Mouse (Mus musculus): ENCODE results near the gene Uimc1.
"Not testable (repeated sequence)": the region's sequence is repeated elsewhere in the genome, so short reads cannot be mapped to it uniquely, and the experiment has no call there.

Gene Uimc1

DNA sequence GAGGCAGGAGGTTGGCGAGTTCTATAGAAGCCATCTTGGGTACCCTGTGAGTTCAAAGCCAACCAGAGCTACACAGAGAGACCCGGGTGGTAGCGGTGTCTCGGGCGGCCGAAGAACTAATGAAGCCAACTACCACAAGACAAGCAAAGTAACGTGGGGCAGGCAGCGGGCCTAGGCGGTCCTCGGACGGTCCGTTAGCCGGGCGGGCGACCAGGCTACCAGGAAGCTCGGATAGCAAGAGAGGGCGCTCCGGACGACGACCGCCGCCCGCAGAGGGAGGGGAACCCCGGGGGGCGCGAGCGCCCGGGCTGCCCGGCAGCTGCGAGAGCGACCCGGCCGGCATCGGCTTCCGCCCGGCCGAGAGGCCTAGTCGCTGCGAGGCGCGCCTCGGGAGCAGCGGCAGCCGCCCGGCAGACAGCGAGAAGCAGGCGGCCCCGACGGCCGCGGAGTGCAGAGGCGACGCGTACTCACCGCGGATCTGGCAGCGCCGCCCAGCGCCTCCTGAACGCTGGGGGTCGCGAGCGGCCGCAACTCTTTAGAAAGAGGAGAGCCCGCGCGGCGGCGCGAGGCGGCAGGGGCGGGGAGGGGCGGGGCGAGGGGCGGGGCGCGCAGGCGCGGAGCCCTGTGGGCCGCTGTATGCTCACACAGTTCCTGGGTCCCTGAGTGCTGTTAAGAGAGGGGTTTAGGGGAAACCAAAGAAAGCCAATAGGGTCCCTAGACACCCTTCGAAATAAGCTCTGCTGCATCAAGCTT is at the start of gene Uimc1:
Gene Uimc1, minus strand, starts transcription at position 575 of the 753 bp plus-strand sequence.
- peak; percentile 78 for DNase-seq

DNA sequence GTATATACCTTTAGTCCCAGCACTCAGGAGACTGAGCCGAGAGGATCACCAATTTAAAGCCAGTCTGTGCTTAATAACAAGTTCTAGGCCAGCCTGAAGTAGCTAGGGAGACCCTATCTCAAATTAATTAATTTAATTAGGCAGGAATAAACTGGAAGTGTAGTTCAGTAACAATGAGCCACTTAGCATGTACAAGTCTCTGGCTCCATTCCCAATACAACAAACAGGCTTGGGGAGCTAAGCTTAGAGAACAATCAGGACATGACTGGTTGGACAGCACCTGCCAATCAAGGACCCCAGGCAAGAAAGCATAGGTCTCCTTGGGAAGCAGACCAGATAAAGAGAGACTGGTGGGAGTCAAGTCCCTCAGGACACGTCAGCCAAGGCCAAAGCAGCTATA is 40.2 kb upstream of the Uimc1 start:
- no peak for DNase-seq

DNA sequence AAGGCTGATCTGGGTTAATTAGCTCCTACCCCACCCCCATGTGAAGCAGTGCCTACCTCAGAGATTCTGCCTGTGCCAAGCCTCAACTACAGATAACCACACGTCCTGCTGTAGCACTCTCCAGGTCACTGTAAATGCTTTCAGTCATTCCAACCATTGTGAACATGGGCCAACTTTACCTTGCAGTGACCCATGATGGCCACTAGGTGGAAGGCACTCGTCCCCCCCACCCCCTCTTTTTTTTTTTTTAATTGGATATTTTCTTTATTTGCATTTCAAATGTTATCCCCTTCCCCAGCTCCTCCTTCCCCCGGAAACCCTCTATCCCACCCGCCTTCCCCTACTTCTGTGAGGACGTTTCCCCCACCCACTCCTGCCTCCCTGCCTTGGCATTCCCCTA is 35.3 kb upstream of the Uimc1 start:
- DNase-seq, result no peak

- no peak for DNase-seq
These were observed 33.3 kb upstream of the Uimc1 start, which contains the start of gene Gm17617 for GRCm38 (mm10) chr13:55133448-55133847. Gene Gm17617, minus strand, starts transcription at chr13:55133548.

DNA sequence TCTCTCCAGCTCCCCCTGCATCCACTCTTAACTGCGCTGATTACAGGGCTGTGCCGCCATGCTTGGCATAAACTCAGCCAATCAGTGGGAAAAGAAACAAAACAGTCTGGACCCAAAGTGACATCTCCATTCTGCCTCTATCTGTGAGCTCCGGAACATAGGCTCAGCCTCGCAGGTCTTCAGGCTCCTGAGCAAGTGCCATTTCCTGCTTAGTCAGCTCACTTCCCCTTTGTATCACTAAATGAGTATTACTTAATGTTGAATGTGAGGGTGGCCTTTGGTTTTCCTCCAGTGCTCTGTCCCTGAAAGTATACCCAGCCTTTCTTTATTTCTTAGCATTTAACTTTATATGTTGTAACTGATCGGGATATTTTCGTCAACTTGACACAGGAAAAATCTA is 24.8 kb upstream of the Uimc1 start:
- no peak for DNase-seq

DNA sequence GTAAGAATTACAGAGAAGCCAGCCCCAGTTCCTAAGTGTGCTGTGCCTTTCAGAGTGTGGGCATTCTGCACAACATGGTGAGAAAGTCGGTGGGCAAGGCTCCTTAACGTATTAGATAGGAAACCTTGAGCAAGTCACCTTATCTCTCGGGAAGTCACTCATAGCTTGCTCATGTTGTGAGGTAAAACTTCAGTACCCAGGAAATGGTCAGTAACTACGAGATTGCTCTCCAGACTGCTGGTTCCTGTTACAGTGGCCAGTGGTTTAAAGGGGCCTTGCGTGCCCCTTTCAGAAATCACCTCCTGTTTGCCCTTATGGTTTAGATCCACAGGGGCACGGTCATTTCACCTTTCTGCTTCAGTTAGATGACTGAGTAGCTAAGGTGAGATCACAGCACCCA is 14.3 kb upstream of the Uimc1 start:
- DNase-seq, result no peak

DNA sequence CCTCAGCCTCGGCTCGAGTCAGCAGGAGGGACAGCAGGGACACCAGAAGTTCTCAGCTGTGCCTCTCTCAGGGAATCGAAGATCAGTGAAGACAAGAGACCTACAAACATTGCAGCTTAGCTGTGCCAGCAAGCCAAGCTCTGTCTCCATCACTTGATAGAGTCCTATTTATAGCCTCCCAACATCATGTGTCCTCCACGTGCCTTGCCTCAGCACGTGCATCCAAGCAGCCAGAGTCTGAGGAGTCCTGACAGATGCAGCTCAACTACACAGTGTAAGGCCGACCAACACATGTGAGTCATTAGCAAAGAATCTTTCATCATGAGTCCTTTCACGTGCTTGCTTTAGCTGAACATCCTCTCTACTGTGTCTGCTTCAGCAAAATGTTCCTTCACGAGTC is 7.6 kb upstream of the Uimc1 start:
- DNase-seq, result no peak

DNA sequence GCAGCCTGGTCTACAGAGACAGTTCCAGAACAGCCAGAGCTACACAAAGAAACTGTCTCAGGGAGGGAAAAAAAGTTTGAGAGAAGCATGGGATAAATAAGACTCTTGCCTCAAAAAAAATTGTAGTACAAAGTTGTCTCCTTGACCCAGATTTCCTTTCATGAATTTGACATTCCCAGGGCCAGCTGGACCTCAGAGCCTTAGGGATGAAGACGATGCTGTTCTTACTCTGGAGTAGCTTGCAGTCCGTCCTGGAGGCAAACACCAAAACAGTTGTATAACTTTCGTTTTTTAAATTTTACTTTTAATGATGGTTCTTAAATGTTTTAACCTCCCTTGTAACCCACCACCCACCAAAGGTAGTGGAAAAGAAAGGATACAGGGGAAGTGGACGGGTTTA is 7.0 kb upstream of the Uimc1 start:
- DNase-seq, result no peak

DNA sequence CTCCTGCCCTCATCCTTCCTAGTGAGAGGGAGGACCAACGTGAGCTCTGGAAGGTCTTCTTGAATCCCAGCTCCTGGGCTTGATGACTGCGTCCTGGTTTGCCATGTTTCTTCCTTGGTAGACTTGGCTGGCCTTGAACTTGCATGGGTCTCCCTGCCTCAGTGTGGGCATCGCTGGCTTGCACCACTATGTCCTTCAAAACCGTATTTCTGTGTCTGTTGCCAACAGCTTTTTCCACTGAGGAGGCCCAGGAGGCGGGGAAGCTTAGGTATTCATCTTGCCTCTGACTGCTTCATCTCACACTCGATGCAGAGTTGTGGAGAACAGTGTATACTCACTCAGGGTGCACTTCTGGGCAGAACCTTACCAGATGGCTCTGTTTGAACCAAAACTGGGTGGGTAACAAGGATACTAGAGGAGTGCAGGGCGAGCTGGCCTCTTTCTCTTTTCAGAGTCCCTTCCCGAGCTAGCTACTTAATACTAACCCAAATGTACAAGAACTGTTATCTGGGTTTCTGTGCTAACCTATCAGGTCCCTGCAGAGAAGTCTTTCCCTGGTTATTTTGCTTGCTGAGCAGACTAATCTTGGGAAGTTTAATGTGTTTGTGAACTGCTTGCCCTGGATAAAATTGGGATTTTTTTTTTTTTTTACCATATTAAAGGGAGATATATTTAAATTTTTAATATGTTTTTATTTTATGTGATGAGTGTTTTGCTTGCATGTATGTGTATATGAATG is 6.0 kb upstream of the Uimc1 start:
- peak; percentile 43 for DNase-seq

DNA sequence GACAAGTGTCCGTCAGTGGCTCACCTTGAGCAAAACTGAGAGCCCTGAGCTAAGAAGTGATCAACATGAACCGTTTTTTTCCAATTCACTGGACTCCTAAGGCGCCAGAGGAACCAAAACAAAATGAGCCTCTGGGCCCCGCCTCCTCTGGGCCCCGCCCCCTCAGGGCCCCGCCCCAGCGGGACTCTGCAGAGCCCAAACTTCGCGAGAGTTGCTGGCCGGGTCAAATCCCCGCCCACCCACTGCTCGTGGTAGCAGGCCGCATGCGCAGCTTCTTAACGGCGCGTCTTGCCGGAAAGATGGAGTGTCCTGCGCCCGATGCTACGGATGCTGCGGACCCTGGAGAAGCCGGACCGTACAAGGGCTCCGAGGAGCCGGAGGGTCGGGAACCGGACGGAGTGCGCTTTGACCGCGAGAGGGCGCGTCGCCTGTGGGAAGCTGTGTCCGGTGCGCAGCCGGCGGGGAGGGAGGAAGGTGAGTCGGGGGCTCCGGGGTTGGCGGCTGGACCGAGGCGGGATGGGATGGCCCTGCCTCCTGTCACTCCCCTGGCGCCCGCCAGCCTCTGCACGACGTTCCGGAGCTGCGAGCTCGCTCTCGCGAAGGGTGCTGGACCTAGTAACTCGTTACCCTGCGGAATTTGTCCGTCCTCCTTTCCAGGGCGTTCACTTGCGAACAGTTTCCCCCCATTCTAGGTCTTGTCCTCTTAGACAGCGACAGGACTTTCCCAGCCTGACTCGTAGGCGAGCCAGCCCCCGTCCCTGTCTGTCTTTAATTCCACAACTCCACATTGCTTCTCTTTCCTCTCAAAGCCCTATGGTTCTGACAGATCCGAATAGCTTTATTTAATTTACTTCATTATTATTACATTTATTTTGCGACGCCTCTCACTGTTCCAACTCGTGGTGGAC is 5.2 kb upstream of the Uimc1 start, which contains the start of gene Zfp346:
Gene Zfp346, plus strand, starts transcription at position 267 of the 908 bp plus-strand sequence.
- DNase-seq, result peak; percentile 97

GRCm38 (mm10) chr13:55103351-55103750 is 3.3 kb upstream of the Uimc1 start:
- DNase-seq, result no peak

GRCm38 (mm10) chr13:55102366-55102765 is 2.3 kb upstream of the Uimc1 start:
- DNase-seq, result no peak

DNA sequence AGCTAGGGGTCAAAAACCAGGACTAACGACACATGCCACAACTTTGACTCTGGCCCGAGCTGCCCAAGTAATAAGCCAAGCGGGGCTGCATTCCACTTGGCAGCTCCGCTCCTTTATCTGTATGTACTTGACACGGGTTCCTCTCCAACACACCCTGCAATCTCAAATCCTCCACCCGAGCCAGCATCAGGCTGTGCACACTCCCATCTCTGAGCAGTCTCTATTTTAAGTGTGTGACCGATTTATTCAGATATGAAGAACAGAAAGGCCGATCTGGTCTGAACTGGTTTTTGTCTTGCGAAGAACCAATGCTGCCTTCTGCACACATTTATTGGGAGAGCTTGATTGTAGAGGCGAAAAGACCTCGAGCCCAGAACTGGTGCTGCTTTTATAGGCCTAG is 1.5 kb upstream of the Uimc1 start:
- DNase-seq, result no peak

GRCm38 (mm10) chr13:55099066-55099725 is 904 bp downstream of the Uimc1 start:
- DNase-seq, result peak; percentile 38

DNA sequence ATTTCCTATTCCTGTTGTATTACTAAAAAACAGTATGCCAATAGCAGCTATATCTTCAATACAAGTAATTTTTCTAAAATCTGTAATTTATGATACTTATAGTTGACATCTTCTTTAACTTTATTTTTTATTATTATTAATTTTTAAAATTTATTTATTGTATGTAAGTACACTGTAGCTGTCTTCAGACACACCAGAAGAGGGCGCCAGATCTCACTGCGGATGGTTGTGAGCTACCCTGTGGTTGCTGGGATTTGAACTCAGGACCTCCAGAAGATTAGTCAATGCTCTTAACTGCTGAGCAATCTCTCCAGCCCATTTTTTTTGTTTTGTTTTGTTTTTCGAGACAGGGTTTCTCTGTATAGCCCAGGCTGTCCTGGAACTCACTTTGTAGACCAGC is 2.3 kb downstream of the Uimc1 start:
- not testable (repeated sequence) for DNase-seq

DNA sequence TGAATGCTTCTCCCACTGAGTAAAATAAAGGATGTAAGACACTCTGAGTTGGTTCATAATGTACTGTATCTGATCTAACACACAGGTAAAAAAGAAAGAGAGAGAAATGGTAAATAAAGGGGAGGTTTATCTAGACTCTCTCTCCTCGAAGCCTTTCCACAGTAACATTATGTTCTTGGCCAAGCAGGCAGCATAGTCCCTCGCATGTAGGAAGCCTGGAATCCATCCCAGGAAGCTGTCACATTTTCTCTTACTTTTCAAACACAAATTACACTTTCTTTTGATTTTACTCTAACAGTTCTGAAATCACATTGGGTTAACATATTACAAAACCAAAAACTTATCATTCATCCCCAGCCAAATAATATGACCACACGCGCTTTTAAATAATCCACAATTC is 7.5 kb downstream of the Uimc1 start:
- no peak for DNase-seq

DNA sequence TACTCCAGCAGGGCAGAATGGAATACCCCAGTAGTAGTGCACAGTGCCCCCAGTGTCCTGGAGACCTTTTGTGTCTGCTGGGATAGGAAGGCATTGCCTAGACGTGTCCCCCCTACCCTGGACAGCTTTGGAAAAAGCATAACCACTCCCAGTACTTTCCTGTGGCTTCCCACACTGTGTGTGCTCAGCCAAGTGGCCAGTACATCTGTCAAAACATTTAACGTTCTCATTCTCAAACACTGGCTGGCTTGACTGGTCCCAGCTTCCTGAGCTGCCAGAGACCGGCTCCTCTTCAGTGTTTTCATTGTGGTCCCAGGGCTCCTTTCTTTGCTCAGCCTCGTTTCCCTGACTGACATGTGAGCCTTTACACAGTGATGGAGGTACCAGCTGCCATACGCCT is 24.5 kb downstream of the Uimc1 start:
- DNase-seq, result no peak

DNA sequence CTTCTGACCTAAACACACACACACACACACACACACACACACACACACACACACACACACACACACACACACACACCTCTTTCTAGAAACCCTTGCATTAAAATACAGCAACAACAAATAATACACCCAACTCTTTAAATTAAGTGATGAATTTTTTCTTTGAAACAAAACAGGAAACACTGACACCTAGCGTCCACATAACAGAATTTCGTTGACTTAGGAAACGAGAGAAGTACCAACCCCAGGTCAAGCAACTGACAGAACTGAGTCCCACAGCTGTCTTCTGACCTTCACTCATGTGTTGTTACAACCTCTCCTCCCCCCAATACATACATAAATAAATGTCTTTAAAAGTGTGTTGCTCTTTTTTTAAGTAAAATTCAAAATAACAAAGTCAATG is 28.8 kb downstream of the Uimc1 start:
- no peak for DNase-seq

DNA sequence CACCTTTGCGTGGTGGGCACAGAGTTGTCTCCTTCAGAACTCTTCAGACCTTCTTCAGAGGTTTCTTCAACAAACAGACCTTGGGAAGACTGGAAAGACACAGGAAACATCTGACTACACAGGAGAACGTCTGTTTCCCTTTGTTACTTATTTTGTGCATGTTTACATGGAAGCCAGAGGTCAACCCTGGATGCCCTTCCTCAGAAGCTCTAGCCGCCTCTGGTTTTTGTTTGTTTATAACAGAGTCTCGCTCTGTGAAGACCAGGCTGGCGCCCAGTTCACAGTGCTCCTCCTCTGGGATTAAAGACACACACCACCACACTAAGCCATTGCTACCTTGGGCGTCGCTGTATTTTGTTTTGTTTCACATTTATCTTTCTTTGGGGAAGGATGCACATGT is 30.4 kb downstream of the Uimc1 start:
- DNase-seq, result no peak

DNA sequence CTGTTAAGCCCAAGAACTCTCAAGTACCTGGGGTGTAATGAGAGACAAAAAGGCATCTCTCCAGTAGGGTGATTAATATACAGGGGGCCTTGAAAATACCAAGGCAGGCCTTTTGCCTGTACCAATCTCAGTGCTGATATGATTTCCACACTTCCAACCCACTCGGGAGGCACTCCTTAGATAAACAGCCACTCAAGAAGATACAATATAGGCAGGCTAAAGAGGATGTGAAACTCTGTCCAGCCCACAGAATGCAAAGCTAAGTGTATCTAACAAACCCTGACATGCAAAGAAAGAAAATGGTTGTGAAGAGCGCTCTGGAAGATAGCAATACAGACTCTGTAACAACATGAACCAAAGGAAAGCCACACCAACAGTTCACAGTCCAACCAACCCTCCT is 36.8 kb downstream of the Uimc1 start:
- DNase-seq, result no peak

- no peak for DNase-seq
These were observed 42.1 kb downstream of the Uimc1 start for GRCm38 (mm10) chr13:55058042-55058441.

- DNase-seq, result no peak
These were observed 52.4 kb downstream of the Uimc1 start for GRCm38 (mm10) chr13:55047706-55048105.

DNA sequence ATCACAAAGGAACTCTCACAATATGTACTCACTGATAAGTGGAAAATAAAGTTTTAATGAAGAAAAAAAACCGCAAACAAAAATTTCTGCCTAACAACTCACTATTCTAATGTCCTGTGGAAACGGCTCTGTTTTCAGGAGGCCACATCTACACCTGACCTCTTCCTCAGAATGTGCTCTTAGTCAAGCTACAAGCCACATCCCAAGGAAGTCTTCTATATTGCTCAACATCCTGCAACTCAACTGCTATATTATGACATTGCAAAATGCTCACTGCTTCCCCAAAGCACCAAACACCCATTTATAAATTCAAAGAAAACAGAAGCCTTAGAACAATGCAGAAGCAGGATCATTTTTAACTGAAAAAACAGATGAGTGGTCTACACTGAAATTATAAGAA is 60.1 kb downstream of the Uimc1 start:
- no peak for DNase-seq
